Mouse (Mus musculus) forebrain, postnatal 0 days (tissue): ENCODE measurements around the gene Dip2a. TPM values are rescaled to one million over a fixed set of nuclear protein-coding genes. Genes with fewer than 3 reads are reported as not detected.

Experiments used
- ATAC-seq: fragments of 200-750 bp; cut with Nextera tagmentation; 2 replicates; pipeline ENCODE4 v1.8.0; 2017; ENCODE audit warnings: mild to moderate bottlenecking, moderate library complexity
- DNase-seq: peaks from one replicate; pipeline ENCODE4 v3.0.0-alpha.2; 2015
- H3K27ac ChIP-seq: fragments of 300-500 bp; sonication (generic); 2 replicates; pipeline ENCODE4 v1.5.1; 2014; ENCODE audit warnings: low read depth, mild to moderate bottlenecking, antibody characterized with exemption, low read length, moderate library complexity, mixed read lengths
- H3K27me3 ChIP-seq: fragments of 300-500 bp; sonication (generic); 2 replicates; pipeline ENCODE4 v1.6.1; 2014; ENCODE audit warnings: mild to moderate bottlenecking, low read length, mixed read lengths; ENCODE audit not compliant: insufficient read depth
- H3K36me3 ChIP-seq: fragments of 300-500 bp; sonication (generic); 2 replicates; pipeline ENCODE4 v1.6.1; 2014; ENCODE audit warnings: mild to moderate bottlenecking, moderate library complexity; ENCODE audit not compliant: insufficient read depth
- H3K4me1 ChIP-seq: fragments of 300-500 bp; sonication (generic); 2 replicates; pipeline ENCODE4 v1.6.1; 2014; ENCODE audit warnings: antibody characterized with exemption; ENCODE audit not compliant: insufficient read depth
- H3K4me2 ChIP-seq: fragments of 300-500 bp; sonication (generic); 2 replicates; pipeline ENCODE4 v1.6.1; 2014; ENCODE audit warnings: low read depth, mild to moderate bottlenecking, moderate library complexity
- H3K4me3 ChIP-seq: fragments of 300-500 bp; sonication (generic); 2 replicates; pipeline ENCODE4 v1.5.1; 2014; ENCODE audit warnings: low read depth, low read length, mixed read lengths
- H3K9ac ChIP-seq: fragments of 300-500 bp; sonication (generic); 2 replicates; pipeline ENCODE4 v1.6.1; 2014; ENCODE audit warnings: mild to moderate bottlenecking
- H3K9me3 ChIP-seq: fragments of 300-500 bp; sonication (generic); 2 replicates; pipeline ENCODE4 v1.6.1; 2016; ENCODE audit warnings: low read length
- CTCF ChIP-seq: sonication (generic); IDR thresholded peaks from 2 replicates; pipeline ENCODE4 v1.5.1; 2016; ENCODE audit warnings: antibody characterized with exemption, control low read depth, low read depth
- WGBS: fragments of 180-500 bp; shearing (Covaris S2); extraction: QIAGEN DNeasy Blood & Tissue Kit; methylation state at CpG from one replicate; pipeline ENCODE4 v1.1.7; 2014; 5-methylcytosine and 5-hydroxymethylcytosine counted together
- polyA plus RNA-seq: library from polyadenylated mRNA; unstranded; fragments of >200 nt; fragmentation: Nextera tagmentation; extraction: Ambion mirVana; gene quantifications from 2 replicates; pipeline ENCODE4 v1.2.1, GENCODE M21; 2015
- total RNA-seq: library from RNA; depleted of rRNA; stranded (reverse); fragments of >200 nt; gene quantifications from 2 replicates; pipeline ENCODE4 v1.2.3, GENCODE M21; 2014

Gene Dip2a
- total and polyA plus RNA-seq, 2 experiments from 2014 or later, result 8.7 to 49.0 TPM

DNA sequence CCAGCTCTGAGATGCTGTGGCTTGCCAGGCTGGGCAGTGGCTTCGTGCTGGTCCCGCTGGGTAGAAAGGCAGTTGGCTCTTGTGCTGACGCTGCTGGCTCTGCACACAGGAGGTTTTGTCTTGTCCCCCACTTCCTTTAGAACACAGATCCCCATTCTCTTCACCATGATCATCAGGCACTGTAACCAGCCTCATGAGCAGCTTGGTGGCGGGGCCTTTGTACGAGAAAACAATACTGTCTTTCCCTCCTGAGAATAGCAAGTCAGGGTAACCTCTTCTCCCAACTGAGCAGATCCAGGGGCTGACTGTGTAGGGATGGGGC, 96.5 kb downstream of the Dip2a start:
- no peak overlapping the region for H3K4me2 ChIP-seq
- H3K36me3 ChIP-seq, result no peaks in the 10 kb centered on the region
- H3K27ac ChIP-seq, result no peak overlapping the region
- TF ChIP-seq CTCF, result no peak
- no peak overlapping the region for H3K4me3 ChIP-seq
- no peaks in the 10 kb centered on the region for H3K27me3 ChIP-seq
- H3K9ac ChIP-seq, result no peak overlapping the region
- ATAC-seq (no peak), DNase-seq (no peak)
- H3K9me3 ChIP-seq, result no peaks in the 10 kb centered on the region
- WGBS, result 62% methylated on average over 5 of the region's 5 CpGs
- H3K4me1 ChIP-seq, result no peaks in the 10 kb centered on the region

DNA sequence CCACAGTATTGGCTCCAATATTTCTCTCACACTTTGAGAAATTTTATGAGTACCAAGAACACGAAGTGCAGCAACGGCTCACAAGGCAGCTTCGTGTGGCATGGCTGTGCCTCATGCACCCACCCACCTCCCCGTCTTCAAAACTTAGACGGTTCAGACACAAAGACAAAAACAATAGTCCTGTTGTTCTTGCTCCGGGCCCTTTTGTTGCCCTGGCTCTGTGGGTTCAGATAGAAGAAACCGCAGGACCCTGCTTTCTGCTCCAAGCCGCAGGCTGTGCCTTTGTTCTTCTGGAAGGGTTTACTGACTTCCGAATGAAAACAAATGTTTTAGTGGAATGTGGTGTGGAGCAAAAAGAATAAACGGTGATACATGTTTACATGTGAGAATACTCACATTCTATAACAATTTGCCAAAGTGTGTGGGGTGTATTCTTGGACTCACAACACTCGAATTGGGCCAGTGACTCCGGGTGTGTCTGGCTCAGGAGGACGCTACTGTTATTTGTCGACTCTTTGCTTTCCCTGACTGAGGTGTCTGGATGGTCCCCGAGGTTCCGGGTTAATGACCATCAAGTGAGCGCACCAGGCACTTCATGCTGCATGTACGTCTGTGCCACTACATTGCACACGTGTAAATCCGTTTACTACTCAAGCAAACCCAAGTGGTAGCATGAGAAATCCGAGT, 97.0 kb downstream of the Dip2a start:
- 30% methylated on average over 21 of the region's 21 CpGs for WGBS
- ATAC-seq (no peak), DNase-seq (no peak)
- Histone ChIP-seq H3K4me2 (no peak overlapping the region), H3K4me1 (no peaks in the 10 kb centered on the region), H3K27me3 (no peaks in the 10 kb centered on the region), H3K27ac (no peak overlapping the region), H3K36me3 (no peaks in the 10 kb centered on the region), H3K9ac (no peak overlapping the region), H3K9me3 (no peaks in the 10 kb centered on the region), H3K4me3 (no peak overlapping the region)
- TF ChIP-seq CTCF, result no peak

DNA sequence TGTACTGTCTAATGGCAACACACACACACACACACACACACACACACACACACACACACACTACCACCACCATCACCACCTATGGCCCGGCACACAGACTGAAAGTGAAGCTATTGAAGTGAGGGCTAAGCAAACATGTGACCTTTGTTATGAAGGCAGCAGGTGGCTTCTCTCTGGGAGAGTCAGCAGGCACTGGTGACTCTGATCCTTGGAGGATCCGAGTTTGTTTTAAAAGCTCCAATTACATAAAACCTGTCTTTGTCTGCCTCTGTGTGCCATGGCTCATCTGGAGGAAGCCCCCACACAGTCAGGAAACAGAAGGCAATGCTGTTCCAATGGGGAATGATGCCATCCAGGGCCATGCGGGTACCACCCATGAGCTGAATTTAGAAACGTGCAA, 98.5 kb downstream of the Dip2a start:
- Histone ChIP-seq H3K4me3 (no peak overlapping the region), H3K4me2 (no peak overlapping the region), H3K9me3 (no peaks in the 10 kb centered on the region), H3K36me3 (no peaks in the 10 kb centered on the region), H3K27me3 (no peaks in the 10 kb centered on the region), H3K27ac (no peak overlapping the region), H3K4me1 (no peaks in the 10 kb centered on the region), H3K9ac (no peak overlapping the region)
- TF ChIP-seq CTCF, result no peak
- ATAC-seq (no peak), DNase-seq (no peak)
- 59% methylated on average over 4 of the region's 4 CpGs for WGBS

DNA sequence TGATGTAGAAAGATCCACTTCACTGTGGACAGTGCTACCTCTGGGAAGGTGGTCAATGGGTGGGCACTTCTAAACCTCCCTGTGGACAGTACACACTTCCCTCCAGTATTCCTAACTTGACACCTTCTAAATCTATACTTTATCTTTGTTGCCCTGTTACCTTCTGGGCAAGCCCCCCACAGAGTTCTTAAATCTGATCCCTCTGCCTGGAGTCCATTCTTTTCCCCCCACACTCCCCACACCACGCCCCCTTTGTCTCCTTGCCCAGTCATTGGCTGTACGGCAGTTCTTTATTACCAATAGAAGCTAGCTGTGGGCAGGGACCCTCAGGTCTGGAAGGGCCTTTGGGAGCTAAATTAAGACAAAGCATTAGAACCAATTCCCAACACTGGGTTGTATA, 100.0 kb downstream of the Dip2a start:
- Histone ChIP-seq H3K9ac (no peak overlapping the region), H3K4me1 (no peaks in the 10 kb centered on the region), H3K4me2 (no peak overlapping the region), H3K9me3 (no peaks in the 10 kb centered on the region), H3K27ac (no peak overlapping the region), H3K27me3 (no peaks in the 10 kb centered on the region), H3K4me3 (no peak overlapping the region), H3K36me3 (no peaks in the 10 kb centered on the region)
- WGBS, result 86% methylated on average over 2 of the region's 2 CpGs
- no peak for TF ChIP-seq CTCF
- no peak for ATAC-seq
- no peak for DNase-seq

DNA sequence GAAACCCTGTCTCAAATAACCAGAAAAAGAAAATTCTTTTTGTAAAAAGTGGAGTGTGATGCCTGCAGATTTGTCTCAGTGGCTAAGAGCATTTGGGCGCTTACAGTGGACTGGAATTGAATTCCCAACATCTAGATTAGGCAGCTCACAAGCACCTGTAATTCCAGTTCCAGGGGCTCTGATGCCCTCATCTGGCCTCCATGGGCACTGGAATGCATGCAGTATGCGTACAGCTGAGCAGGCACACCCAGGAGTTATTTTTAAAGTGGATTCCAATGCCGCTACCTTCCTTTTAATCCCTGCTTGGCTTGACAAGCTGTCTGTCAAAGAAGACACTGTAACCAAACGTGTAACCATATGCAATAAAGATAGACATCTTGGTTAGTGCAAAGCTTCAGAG, 105.7 kb downstream of the Dip2a start:
- Histone ChIP-seq H3K9ac (no peak overlapping the region), H3K36me3 (no peaks in the 10 kb centered on the region; the same call in 1 of the 2 replicates), H3K27me3 (no peaks in the 10 kb centered on the region), H3K4me3 (no peak overlapping the region), H3K4me2 (no peak overlapping the region), H3K9me3 (no peaks in the 10 kb centered on the region), H3K27ac (no peak overlapping the region), H3K4me1 (peaks cover 16% of the 10 kb centered on the region; the same call in 1 of the 2 replicates)
- no peak for TF ChIP-seq CTCF
- no peak for DNase-seq
- 77% methylated on average over 4 of the region's 4 CpGs for WGBS
- no peak for ATAC-seq

DNA sequence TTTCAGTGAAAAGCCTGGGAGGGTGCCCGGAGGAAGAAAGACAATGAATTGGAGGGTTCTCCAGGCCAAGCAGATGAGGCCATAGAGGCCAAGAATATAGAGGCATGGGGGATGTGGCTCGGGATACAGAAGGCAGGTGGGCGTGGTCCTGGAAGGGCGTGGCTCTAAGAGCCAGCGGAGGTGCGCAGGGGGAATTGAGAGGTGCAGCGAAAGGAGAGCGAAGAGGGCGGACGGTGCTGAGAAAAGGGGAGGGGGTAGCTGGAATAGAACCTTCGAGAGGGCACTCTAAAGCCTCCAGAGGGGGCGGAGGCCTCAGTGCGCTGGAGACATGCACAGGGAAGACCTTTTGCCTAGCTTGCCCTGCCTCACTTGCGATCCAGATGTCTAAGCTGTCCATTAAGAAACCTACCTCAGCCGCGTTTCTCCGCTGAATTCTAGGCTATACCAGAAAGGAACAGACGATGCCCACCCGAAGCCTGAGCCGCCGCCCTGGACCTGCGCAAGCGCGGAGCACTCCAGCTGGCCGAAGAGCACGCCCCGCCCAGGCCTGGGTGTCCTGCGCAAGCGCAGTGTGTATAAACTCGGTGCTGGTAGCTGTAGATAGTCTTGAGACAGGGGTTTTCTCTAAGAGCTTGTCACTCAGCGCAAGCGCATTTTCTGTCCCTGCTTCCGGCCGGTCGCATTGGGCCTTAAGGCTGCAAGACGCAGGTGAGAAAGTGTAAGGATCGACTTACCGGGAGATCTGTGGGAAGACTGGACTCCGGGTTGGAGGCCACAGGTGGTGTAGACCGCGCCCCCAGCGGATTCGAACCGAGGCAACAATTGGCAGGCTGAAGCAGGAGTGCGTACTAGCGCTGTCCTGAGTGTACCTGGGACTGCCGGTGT, 107.5 kb downstream of the Dip2a start, which contains the start of gene Prmt2:
TSS of gene Prmt2 (minus strand) at position 525 of the 885 bp plus-strand sequence.
- peak; percentile 99 for ATAC-seq
- H3K27me3 ChIP-seq, result no peaks in the 10 kb centered on the region
- peak within 1 kb of the TSS; percentile 84 for H3K27ac ChIP-seq
- under 1% methylated on average over 47 of the region's 47 CpGs for WGBS
- peak; percentile 35; the same call in 1 of the 2 replicates for TF ChIP-seq CTCF
- H3K4me2 ChIP-seq, result peak within 1 kb of the TSS; percentile 58
- no peaks in the 10 kb centered on the region for H3K9me3 ChIP-seq
- H3K4me3 ChIP-seq, result peak within 1 kb of the TSS; percentile 70
- peak; percentile 97 for DNase-seq
- H3K36me3 ChIP-seq, result no peaks in the 10 kb centered on the region; the same call in 1 of the 2 replicates
- peak within 1 kb of the TSS; percentile 86 for H3K9ac ChIP-seq
- H3K4me1 ChIP-seq, result peaks cover 19% of the 10 kb centered on the region; the same call in 1 of the 2 replicates

DNA sequence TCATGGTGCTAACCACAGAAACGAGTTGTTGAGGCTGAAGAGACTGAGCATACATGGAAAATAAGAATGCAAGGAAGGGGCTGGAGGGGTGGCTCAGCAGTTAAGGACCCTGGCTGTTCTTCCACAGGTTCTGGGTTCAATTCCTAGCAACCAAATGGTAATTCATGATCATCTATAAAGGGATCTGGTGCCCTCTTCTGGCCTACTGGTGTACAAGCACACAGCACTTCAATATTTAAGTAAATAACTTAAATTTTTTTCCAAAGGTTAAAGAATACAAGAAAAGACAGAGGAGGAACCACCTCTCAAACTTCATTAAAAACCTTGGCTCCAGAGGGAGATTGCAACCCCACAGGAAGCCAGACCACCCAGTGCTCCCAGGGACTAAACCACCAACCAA, 115.5 kb downstream of the Dip2a start:
- Histone ChIP-seq H3K27me3 (no peaks in the 10 kb centered on the region), H3K4me2 (no peak overlapping the region), H3K4me3 (no peak overlapping the region), H3K9ac (no peak overlapping the region), H3K9me3 (no peaks in the 10 kb centered on the region), H3K36me3 (peaks cover 25% of the 10 kb centered on the region), H3K27ac (no peak overlapping the region), H3K4me1 (0 out of 2 replicates have a peak, but pooled peaks cover 3% of the 10 kb centered on the region)
- ATAC-seq (no peak), DNase-seq (no peak)
- WGBS, result 76% methylated on average over 1 of the region's 1 CpGs
- TF ChIP-seq CTCF, result peak; percentile 40
